Mouse (Mus musculus): ENCODE data around the gene Tex11.
"Not testable (repeated sequence)": the region's sequence is repeated elsewhere in the genome, so short reads cannot be mapped to it uniquely, and the experiment has no call there.

The Tex11 gene

GRCm38 (mm10) chrX:101059541-101059940, at the start of gene Tex11:
Gene Tex11 (minus strand): TSS chrX:101059667.
- DNase-seq (ENCODE audit: extremely low read depth, insufficient read length, low spot score), result peak; percentile 1

DNA sequence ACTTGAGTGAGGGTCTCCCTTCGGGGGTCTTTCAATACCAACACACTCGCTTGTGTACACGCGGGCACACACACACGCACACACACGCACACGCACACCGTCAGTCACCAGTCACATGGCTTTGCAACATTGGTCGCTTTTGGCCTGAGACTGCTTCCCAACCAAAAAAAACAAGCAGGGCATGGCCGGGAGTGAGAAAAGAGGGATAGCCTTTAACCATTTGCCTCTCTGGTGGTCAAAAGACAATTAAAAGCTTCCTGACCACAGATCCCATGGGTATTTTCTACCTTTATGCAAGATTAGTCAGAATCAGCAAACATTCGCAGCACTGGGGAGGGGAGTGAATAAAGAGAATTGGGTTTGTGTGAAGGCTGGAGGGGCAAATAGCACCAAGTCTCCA, 26.5 kb upstream of the Tex11 start, which contains the start of gene Slc7a3:
Gene Slc7a3, minus strand, starts transcription at position 101 of the 400 bp plus-strand sequence.
- DNase-seq (ENCODE audit: extremely low read depth, insufficient read length, low spot score), result no peak

DNA sequence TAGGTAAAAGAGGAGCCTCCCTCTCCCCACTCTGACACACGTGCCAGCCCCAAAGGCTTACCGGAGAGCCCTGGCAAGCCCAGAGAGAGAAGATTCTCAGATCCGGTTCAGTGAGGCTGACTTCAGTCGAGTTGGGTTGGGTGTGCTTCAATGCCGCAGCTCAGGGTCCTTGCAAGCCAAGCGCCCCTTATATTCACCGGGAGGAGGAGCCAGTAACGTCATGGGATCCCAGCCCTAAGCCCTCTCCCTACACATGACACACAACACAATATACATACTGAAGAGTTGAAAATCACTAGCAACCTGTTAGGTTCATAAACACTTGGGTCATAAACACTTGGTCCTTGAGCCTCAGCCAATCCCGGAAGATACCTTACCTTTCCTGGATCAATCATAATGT, 25.7 kb upstream of the Tex11 start:
- DNase-seq (ENCODE audit: extremely low read depth, insufficient read length, low spot score), result not testable (repeated sequence)

- no peak for DNase-seq (ENCODE audit: extremely low read depth, insufficient read length, low spot score)
These were observed 24.7 kb upstream of the Tex11 start for GRCm38 (mm10) chrX:101084192-101084591.

GRCm38 (mm10) chrX:101065245-101065644, 5.8 kb upstream of the Tex11 start:
- DNase-seq (ENCODE audit: extremely low read depth, insufficient read length, low spot score), result no peak

DNA sequence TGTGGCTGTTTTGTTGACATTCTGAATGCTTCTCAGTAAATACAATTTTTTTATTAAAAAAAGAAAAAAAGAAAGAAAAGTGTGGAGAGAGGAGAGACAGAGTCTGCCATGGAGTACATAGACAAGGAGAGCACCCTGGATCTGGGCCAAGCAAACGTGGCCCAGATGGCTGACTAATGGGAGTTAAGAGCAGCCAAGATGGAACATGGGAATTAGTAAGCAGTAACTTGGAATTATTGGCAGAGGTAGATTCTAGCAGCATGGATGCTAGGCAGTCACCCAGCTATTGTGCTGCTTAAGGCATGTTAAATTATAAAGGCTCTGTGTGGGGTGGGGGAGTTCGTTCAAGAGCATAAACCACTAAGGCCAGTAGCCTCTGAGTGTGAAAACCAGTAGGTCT, 4.0 kb upstream of the Tex11 start:
- DNase-seq (ENCODE audit: extremely low read depth, insufficient read length, low spot score), result peak; percentile 17

- DNase-seq (ENCODE audit: extremely low read depth, insufficient read length, low spot score), result no peak
These were observed 115.8 kb downstream of the Tex11 start for GRCm38 (mm10) chrX:100943640-100944039.

DNA sequence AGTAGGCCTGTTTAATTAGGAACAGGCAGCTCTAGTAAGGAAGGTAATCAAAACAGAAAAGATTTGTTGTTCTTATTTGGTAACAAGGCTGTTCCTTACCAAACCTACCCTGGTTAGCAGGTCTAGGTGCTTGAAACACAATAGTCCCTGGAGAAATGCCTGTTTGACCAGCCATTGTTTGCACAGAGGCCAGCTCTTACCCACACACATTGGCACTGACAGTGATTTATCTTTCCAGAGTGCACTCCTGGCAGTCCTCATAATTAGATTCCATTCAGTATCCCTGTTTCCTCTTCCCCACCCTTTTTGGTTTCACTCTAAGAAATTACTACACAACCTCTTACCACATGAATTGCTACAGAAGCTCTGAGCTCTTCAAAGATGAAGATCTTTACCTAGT, 220.3 kb downstream of the Tex11 start:
- DNase-seq (ENCODE audit: extremely low read depth, insufficient read length, low spot score), result no peak

GRCm38 (mm10) chrX:100832806-100833205, 226.7 kb downstream of the Tex11 start:
- no peak for DNase-seq (ENCODE audit: extremely low read depth, insufficient read length, low spot score)

- DNase-seq (ENCODE audit: extremely low read depth, insufficient read length, low spot score), result no peak
These were observed 233.9 kb downstream of the Tex11 start for GRCm38 (mm10) chrX:100825557-100825956.

DNA sequence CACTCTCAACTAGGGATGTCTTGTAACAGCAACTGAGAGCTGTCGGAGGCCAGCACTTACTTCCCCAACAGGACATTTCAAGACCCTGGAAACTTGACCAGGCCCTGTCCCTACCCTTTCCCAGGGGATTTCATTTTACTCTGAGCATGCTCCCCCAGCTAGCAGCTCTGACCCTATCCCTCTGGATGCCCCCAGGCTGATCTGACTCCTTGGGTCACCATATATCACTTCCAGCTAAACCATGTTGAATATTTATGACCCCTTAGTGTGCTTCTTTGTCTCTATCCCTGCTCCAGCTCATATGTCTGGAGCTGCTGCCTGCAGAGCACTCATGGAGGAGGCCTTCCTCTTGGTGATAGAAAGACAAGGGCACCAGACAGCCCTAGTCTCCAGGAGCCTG, 238.3 kb downstream of the Tex11 start:
- no peak for DNase-seq (ENCODE audit: extremely low read depth, insufficient read length, low spot score)

DNA sequence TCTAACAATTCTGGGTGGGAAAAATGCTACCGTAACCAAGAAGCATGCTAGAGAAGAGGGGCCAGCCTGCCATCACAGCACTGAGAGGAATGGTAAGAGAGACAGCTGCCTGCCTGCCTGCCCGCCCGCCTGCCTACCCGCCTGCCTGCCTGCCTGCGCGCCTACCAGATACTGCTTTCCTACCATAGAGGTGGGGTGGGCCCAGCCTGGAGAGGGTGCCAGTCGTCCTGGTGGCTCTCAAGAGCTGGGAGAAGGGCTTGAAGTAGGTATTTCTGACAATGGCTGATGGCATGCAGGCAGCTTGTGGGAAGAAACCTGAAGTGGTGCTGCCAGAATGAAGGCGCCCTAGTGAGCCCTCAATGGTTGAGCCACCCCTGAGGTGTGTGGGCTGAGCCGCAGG, 240.8 kb downstream of the Tex11 start:
- no peak for DNase-seq (ENCODE audit: extremely low read depth, insufficient read length, low spot score)

GRCm38 (mm10) chrX:100815766-100816165, 243.7 kb downstream of the Tex11 start:
- DNase-seq (ENCODE audit: extremely low read depth, insufficient read length, low spot score), result no peak

DNA sequence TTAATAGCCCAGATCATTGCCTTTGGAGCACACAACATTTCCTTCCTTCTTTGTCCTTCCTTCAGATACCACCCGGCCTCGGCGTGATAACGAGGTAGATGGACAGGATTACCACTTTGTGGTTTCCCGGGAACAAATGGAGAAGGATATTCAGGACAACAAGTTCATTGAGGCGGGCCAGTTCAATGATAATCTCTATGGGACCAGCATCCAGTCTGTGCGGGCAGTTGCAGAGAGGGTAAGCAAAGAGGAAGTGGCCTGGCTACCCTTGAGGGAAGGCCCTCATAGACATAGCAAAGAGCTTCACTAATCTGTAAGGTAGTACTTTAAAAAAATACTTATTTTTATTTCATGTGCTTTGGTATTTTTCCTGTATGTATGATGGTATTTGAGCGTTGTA, 245.3 kb downstream of the Tex11 start:
- DNase-seq (ENCODE audit: extremely low read depth, insufficient read length, low spot score), result no peak

DNA sequence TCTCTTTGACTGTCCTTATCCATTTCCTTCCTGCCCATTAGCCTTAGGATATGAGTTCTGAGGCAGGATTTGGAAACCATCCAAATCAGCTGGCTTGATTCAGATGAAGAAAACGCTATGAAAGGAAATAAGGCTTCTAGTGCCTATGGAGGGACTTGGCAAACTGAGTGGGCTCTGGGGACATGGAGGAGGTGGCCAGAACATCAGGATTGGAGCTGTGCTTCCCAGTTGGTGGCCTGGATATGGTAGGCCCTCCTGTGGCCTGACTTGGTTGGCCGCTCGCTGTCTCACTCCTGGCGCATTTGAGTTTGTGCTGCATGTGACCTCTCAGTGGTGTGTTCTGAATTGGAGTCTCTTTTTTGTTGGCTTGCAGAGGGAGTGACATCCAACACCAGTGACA, 248.3 kb downstream of the Tex11 start:
- DNase-seq (ENCODE audit: extremely low read depth, insufficient read length, low spot score), result no peak

- DNase-seq (ENCODE audit: extremely low read depth, insufficient read length, low spot score), result no peak
These were observed 257.4 kb downstream of the Tex11 start for GRCm38 (mm10) chrX:100802034-100802433.

DNA sequence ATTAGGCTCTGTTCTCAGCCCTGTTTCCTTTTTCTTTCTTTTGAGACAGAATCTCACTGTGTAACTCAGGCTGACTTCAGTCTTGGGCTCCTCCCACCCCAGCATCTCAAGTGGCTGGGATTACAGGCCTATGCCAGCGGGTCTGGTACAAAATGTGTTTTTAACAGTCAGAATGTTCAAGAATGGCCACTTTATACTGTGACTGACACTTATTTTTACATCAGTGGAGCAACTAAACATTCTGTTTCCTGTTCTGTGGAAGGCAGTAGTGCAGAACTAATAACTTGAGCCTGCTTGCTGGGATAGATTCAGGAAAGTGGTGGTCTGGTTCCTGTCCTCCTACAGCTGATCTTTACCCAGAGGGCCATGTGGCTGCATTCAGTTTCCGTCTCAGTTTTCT, 258.8 kb downstream of the Tex11 start:
- DNase-seq (ENCODE audit: extremely low read depth, insufficient read length, low spot score), result no peak

- no peak for DNase-seq (ENCODE audit: extremely low read depth, insufficient read length, low spot score)
These were observed 261.5 kb downstream of the Tex11 start for GRCm38 (mm10) chrX:100797851-100798527.

- no peak for DNase-seq (ENCODE audit: extremely low read depth, insufficient read length, low spot score)
These were observed 262.1 kb downstream of the Tex11 start for GRCm38 (mm10) chrX:100797370-100797769.

GRCm38 (mm10) chrX:100796741-100797090, 262.8 kb downstream of the Tex11 start:
- no peak for DNase-seq (ENCODE audit: extremely low read depth, insufficient read length, low spot score)

DNA sequence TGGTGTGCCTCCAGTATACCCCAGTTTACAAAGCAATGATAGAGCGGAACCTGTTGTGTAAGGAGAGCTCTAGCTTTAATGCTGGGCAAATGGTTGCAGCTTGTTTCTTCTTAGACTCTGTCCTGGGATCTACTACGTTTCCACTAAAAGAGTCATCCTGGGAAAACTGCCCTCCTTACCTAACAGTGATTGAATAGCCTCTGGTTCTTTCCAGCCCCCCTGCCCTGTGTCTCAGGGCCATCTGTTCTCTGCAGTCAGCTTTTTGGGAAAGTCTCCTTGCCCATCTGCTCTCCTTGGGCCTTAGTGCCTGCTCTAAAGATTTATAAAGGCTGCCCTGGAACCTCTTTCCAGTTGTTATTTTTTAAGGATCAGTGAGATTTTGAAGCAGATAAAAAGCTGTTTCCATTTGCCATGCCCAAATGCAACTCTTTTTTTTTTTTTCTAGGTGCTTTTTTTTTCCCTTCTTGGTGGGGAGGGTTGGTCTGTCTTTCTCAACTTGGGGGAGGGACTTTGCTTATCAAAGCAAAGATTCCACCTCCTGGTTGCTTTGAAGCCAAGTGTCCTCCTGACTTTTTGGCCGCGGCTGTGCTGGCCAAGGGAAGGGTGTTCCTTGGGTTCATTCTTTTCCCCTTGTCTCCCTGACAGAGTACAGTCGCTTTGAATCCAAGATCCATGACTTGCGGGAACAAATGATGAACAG, 263.3 kb downstream of the Tex11 start:
- DNase-seq (ENCODE audit: extremely low read depth, insufficient read length, low spot score), result no peak

GRCm38 (mm10) chrX:100789322-100789721, 270.1 kb downstream of the Tex11 start:
- DNase-seq (ENCODE audit: extremely low read depth, insufficient read length, low spot score), result no peak
